Mouse (Mus musculus) monocyte, adult 59 days (primary cell): ENCODE data around the gene Mettl9. TPM values are rescaled to one million over a fixed set of nuclear protein-coding genes. Genes with fewer than 3 reads are reported as not detected.

Experiments used
- total RNA-seq, 2 experiments: library from RNA; stranded (reverse); gene quantifications; one replicate each; pipeline ENCODE4 v1.2.4; 2023

The Mettl9 gene
- total RNA-seq: 10 to 100 TPM; 35.6 to 36.7 TPM

DNA sequence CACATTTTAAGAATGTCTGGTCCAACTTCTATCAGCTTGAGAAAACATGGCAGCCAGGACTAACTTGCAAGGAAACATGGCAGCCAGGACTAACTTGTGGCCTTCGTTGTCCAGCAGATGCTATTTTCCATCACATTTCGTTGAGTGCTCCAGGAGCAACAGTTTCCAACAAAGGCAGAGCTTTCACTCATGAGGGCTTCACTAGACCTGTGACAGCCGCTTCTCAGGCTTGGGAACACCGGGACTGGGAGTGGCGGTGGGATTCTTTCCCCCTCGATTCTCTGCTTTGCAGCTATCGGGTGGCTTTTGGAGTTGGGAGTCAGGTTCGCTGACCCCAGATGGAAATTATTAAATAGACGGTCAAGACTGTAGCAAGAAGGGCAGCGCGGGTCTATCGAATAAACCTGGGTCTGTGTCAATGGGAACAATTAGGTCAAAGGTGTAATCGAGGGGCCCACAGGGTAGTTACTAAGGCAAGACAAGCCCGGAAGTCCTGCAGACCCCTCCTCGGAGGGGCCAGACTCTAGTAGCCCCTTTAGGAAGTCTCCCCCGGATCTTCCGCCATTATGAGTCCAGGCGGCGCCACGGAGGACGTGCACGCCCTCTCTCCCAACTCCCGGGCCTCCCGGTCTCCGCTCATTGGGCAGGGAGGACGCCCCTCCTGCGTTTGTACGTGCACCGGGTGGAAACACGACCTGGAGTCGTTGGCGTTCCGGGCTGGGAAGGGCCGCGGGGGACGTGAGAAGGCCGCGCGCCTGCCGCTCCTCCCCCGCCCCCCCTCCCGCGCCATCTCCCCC lies at the start of gene Mettl9:
Gene Mettl9, plus strand, starts transcription at position 590 of the 797 bp plus-strand sequence.

DNA sequence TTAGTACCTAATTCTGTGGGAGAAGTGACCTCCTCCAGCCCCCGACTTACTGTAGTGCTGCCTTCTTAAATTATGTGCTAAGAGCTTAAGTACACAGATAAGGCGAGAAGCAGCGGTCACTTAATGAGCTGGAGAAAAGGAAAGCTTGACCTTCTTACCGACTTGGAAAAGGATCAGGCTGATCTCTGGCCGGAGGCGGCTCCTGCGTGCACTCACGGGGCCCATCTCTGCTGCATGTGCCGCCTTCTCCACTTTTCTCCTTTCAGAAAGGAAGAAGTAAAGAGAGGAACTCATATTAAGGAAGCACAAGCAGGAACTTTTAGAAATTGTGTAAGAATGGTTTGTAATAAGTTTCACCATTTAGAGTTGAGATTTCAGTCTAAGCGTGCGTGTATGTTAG lies 40.0 kb downstream of the Mettl9 start, which contains the start of gene Igsf6:
Gene Igsf6, minus strand, starts transcription at position 292 of the 400 bp plus-strand sequence.

DNA sequence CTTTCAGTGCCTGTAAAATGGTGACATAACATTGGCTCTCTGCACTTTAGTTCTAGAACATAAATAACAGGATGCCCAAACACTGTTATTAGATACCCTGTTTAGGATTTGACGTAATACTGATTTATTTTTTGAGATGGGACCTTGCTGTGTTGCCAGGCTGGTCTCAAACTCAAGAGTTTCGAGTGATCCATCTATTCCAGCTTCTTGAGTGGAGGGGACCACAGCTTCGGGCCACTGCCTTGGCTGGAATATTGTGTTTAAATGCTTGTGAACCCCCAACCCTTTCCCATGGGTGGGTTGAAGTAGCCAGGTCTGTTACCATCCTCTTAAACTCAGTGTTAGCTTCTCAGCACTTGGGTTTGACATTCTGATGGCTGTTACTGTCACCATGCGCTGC lies 47.1 kb downstream of the Mettl9 start, which contains the start of gene Otoa:
Gene Otoa, plus strand, starts transcription at position 301 of the 400 bp plus-strand sequence.

Other genes with a start within 250 kb of the Mettl9 start
- gene Gm5737, start 222.1 kb upstream of the Mettl9 start, total RNA-seq: not detected
- 10 to 100 TPM; 30.1 to 33.0 TPM for gene Eef2k, start 191.6 kb upstream of the Mettl9 start, total RNA-seq
- 10 to 100 TPM; 16.3 to 16.5 TPM for gene Polr3e, start 116.7 kb upstream of the Mettl9 start, total RNA-seq
- 1 to 10 TPM; 3.4 to 3.6 TPM for gene Cdr2, start 52.1 kb upstream of the Mettl9 start, total RNA-seq
- gene Mfsd13b, start 51.9 kb upstream of the Mettl9 start, total RNA-seq: not detected
- gene Igsf6, start 40.1 kb downstream of the Mettl9 start, total RNA-seq: 100 to 1,000 TPM; 372 to 395 TPM
- gene Otoa, start 47.2 kb downstream of the Mettl9 start, total RNA-seq: under 1 TPM; 0.34 to 0.39 TPM